Mouse (Mus musculus): ENCODE data around the gene Hcn4. TPM values are rescaled to one million over a fixed set of nuclear protein-coding genes. Genes with fewer than 3 reads are reported as not detected.

Hcn4 gene
- total RNA-seq (2022) = 1 to 10 TPM in 3 of 4 experiments, under 1 TPM in 1; 0.84 to 2.3 (median 2.1) TPM

DNA sequence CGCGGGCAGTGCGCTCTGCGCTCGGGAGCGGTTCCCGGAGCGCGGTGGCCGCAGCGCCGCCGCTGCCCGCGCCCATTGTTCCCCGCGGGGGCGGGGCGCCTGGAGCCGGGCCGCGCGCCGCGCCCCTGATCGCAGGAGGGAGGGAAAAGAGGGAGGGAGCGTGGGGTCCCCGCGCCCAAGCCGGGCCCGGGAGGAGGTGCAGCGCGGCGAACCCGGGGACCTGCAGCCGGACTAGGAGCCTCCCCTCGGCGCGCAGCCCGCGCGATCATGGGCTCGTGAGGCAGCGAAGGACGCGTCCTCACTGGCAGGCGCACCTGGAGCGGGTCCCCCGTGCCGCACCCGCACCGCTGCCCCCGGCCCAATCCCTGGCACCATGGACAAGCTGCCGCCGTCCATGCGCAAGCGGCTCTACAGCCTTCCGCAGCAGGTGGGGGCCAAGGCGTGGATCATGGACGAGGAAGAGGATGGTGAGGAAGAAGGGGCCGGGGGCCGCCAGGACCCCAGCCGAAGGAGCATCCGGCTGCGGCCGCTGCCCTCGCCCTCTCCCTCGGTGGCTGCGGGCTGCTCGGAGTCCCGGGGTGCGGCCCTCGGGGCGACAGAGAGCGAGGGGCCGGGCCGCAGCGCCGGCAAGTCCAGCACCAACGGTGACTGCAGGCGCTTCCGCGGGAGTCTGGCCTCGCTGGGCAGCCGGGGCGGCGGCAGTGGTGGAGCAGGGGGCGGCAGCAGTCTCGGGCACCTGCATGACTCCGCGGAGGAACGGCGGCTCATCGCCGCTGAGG lies at the start of gene Hcn4:
TSS of gene Hcn4 (plus strand) at position 274 of the 779 bp plus-strand sequence.
- no peak for DNase-seq

DNA sequence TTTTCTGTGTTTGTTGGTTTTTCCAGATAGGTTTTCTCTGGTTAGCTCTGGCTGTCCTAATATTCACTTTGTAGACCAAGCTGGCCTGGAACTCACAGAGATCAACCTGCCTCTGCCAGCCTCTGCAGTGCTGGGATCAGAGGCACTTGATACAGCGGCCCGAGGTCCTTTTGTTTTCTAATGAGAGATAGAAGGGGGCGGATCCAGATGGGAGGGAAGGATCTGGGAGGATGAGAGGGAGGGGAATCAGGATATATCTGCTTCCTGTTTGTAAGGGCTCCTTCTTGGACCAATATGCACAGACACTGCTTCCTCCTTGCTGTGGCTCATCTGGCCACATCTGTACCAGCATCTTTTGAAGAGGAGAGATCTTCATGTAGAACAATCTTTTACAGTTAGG lies 48.5 kb upstream of the Hcn4 start:
- DNase-seq = no peak

GRCm38 (mm10) chr9:58775363-58775762 lies 47.8 kb upstream of the Hcn4 start:
- DNase-seq = no peak

- DNase-seq = no peak
These were observed 33.7 kb upstream of the Hcn4 start for GRCm38 (mm10) chr9:58789476-58789875.

DNA sequence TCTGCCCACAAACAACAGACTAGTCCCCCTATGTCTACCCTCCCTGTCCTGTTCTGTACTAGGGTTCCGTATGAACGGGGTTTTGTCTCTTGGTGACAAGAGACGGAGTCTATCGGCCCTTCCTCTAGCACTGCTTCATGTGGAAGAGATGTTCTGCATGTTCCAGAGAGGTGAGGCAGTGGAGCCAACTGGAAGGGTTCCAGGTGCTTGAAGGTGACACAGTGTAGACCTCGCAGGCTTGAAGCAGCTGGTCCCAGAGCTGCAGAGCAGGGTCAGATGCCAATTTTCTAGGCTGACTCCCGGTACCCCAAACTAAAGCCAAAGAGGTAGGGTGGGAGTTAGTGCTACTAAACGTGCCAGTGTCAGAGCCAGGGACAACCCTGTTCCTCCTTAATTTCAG lies 25.1 kb upstream of the Hcn4 start:
- DNase-seq = no peak

GRCm38 (mm10) chr9:58801441-58801840 lies 21.8 kb upstream of the Hcn4 start:
- DNase-seq = no peak

DNA sequence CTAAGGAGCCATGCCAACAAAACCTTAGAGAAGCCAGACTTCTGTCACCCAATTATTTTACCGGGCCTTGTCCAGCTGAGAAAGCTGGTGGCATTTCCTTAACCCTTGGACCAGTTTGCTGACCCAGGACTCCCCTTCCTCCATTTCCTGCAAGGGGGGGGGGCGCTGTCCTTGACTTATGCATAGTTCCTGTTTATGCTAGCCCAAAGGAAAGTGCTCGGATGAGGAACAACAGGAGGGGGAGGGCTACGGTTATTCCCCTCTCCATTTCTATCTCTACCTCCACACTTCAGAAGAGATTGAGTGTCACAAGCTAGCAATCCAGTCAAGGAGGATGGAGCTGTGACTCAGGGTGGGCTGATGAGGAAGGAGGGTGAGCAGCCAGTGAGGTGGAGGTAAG lies 20.9 kb upstream of the Hcn4 start:
- no peak for DNase-seq

GRCm38 (mm10) chr9:58802802-58803201 lies 20.4 kb upstream of the Hcn4 start:
- no peak for DNase-seq

- DNase-seq = peak; percentile 32
These were observed 17.5 kb upstream of the Hcn4 start for GRCm38 (mm10) chr9:58805601-58806318.

- DNase-seq = no peak
These were observed 12.0 kb upstream of the Hcn4 start for GRCm38 (mm10) chr9:58811171-58811570.

DNA sequence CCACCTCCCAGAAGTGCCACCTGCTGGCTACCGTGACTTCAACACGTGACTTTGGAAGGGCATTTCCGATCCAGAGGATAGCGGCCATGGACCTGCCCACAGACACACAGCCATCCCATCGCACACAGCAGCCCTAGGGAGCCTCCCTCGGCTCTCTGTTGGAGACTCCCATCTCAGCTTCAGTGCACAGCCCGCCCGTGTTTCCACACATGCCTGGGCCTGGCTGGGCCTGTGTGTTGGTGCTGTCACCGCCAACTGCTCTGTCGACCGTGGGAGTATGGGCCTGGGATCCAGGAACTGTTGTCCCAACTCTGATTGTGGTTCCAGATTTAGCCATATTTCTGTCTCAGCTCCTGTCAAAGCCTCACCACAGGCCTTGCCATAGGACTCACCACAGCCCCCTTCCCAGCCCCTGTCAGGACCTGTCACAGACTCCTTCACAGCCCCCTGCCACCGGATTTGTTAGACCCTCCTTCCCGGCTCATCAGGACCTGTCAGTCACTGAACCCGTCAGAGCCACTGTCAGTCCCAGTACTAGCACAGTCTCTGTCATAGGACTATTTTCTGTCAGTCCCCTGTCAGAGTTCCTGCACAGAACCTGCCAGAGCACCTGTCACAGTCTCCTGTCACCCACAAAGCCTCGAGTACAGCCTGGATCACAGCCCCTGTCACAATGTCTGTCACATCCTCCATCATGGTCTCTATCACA lies 7.5 kb upstream of the Hcn4 start:
- DNase-seq = no peak

- no peak for DNase-seq
These were observed 6.8 kb upstream of the Hcn4 start for GRCm38 (mm10) chr9:58816458-58816857.

DNA sequence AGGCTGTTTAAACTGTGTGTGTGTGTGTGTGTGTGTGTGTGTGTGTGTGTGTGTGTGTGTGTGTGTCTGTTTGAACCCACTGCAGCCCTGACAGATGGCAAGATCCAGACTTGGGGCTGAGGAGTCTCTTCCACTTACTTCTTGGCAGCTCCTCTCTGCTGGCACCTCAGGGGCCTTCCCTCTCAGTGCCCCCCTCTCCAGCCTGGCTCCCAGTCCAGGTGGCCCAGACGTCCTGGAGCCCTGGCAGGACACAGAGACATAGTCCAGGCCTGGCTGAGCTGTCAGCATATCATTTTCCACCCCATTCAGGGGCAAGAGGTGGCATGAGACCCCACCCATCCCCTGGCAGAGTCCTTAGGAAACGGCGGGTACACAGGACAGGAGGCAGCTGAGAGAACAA lies 5.5 kb upstream of the Hcn4 start:
- DNase-seq = no peak

- DNase-seq = no peak
These were observed 651 bp upstream of the Hcn4 start for GRCm38 (mm10) chr9:58822431-58823091.

DNA sequence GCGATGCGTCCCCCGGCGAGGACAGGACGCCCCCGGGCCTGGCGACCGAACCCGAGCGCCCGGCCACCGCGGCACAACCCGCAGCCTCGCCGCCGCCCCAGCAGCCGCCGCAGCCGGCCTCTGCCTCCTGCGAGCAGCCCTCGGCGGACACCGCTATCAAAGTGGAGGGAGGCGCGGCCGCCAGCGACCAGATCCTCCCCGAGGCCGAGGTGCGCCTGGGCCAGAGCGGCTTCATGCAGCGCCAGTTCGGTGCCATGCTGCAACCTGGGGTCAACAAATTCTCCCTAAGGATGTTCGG lies 655 bp downstream of the Hcn4 start:
- no peak for DNase-seq

DNA sequence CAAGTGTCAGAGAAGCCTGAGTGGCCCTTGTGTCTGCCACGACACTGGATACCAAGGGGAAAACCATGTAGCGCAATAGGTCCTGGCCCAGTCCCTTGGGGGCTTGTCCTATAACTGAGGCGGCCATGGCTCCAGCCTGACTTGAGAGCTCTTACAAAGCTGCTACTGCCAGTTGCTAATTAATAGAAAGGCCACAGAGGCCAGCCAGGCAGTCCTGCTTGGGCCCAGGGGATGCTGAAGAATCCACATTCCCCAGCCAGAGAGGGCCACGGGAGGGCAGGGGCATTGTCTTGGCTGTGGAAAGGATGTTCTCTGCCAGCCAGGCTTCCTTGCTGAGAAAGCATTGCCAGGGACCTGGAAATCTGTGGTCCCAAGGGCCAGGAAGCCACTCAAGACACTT lies 6.4 kb downstream of the Hcn4 start:
- no peak for DNase-seq

- no peak for DNase-seq
These were observed 9.7 kb downstream of the Hcn4 start for GRCm38 (mm10) chr9:58832939-58833338.

DNA sequence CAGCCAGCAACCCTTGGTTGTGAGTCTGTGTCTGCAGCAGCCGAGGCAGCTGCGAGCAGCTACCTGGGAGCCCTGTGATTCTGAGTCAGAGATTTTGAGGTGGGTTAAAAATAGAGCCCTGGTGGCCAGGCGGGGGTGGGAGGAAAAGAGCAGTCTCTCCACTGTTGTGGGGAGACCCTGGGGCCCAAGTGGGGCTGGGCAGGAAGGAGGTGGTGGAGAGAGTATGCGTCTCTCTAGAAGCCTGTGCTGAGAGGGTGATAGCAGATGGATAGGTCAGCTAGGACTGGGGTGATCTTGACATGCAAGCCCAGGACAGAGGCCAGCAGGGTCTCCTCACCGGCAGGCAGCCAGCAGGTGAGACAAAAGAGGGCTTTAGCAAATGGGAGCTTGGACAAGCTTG lies 14.0 kb downstream of the Hcn4 start:
- no peak for DNase-seq

- DNase-seq = no peak
These were observed 15.3 kb downstream of the Hcn4 start for GRCm38 (mm10) chr9:58838504-58838903.

GRCm38 (mm10) chr9:58841655-58842054 lies 18.4 kb downstream of the Hcn4 start:
- peak; percentile 39 for DNase-seq

DNA sequence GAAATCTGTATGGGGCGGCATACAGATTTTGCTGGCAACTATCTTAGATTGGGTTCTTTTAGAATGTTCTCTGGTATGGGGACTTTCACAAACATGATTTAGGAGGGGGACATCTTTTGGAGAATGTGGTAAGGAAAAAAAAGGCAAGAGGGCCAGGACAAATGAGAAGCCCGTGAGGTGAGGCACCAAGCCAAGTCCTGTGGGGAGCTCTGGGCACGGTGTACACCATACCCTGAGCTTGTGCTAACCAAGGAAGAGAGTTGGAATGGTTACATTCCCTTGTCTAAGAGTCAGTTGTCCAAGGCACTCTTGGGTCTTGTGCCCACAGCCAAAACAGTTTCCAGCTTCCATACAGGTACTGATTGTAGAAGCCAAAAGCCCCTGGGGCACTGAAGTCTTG lies 21.4 kb downstream of the Hcn4 start:
- no peak for DNase-seq

DNA sequence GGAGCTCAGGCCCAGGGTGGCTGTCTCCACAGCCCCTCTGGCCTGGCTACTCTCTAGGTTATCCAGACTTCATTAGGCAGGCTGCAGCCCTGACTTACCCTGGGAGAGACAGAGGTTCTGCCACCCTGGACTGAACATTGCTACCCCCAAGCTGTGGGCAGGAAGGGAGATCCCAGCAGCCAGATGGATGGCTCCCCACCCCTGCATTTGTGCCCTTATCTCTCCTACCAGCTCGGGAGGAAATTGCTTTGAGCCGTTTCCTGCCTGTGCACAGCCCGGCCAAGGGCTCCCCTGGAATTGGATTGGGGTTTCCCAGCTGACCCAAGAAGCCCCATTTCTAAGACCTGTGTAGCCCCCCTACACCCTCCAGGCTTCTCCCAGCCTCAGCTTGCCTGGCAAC lies 23.8 kb downstream of the Hcn4 start:
- DNase-seq = no peak

- no peak for DNase-seq
These were observed 24.5 kb downstream of the Hcn4 start for GRCm38 (mm10) chr9:58847676-58848075.
